Mouse (Mus musculus) heart, adult 2 months (tissue): Measurements from ENCODE around the gene Plod1. TPM values are rescaled to one million over a fixed set of nuclear protein-coding genes. Genes with fewer than 3 reads are reported as not detected.

Experiments used
- DNase-seq, 2 experiments: peaks; one replicate each; pipeline ENCODE4 v3.0.0; 2021
- H3K27ac ChIP-seq: fragments of 200-600 bp; 2 replicates; pipeline ENCODE4 v1.8.1; 2022
- H3K27me3 ChIP-seq: fragments of 200-500 bp; 2 replicates; pipeline ENCODE4 v1.6.1; 2012; ENCODE audit warnings: mild to moderate bottlenecking, low read length, inconsistent platforms, mixed read lengths; ENCODE audit not compliant: control insufficient read depth, insufficient read depth
- H3K36me3 ChIP-seq: fragments of 200-500 bp; 2 replicates; pipeline ENCODE4 v1.6.1; 2012; ENCODE audit warnings: low read length, inconsistent platforms; ENCODE audit not compliant: control insufficient read depth, insufficient read depth
- H3K4me1 ChIP-seq: fragments of 200-500 bp; 2 replicates; pipeline ENCODE4 v1.6.1; 2011; ENCODE audit warnings: low read length; ENCODE audit not compliant: control insufficient read depth, insufficient read depth
- H3K4me3 ChIP-seq: fragments of 200-600 bp; 2 replicates; pipeline ENCODE4 v1.8.1; 2022
- H3K79me2 ChIP-seq: fragments of 200-500 bp; replicated peaks from 2 replicates; pipeline ENCODE4 v1.6.1; 2012; ENCODE audit warnings: mild to moderate bottlenecking, inconsistent platforms, low read length, moderate library complexity, mixed read lengths; ENCODE audit not compliant: control insufficient read depth, insufficient read depth
- H3K9ac ChIP-seq: fragments of 200-500 bp; 2 replicates; pipeline ENCODE4 v1.6.1; 2012; ENCODE audit warnings: low read depth, mild to moderate bottlenecking, control low read depth, inconsistent platforms, low read length, mixed read lengths
- CTCF ChIP-seq: fragments of 200-600 bp; IDR thresholded peaks from 2 replicates; pipeline ENCODE4 v1.8.1; 2022; ENCODE audit warnings: antibody characterized with exemption, mild to moderate bottlenecking, moderate library complexity
- EP300 ChIP-seq: fragments of 200-500 bp; IDR thresholded peaks from 2 replicates; pipeline ENCODE4 v1.6.1; 2011; ENCODE audit warnings: low read depth, low read length, control low read depth; ENCODE audit not compliant: insufficient read depth
- POLR2A ChIP-seq: fragments of 200-500 bp; IDR thresholded peaks from 2 replicates; pipeline ENCODE4 v1.6.1; 2011; ENCODE audit warnings: mild to moderate bottlenecking, low read depth, low read length, control low read depth; ENCODE audit not compliant: insufficient read depth
- WGBS: fragments of 180-500 bp; shearing (Covaris S2); methylation state at CpG from one replicate; pipeline ENCODE4 v1.1.7; 2018; 5-methylcytosine and 5-hydroxymethylcytosine counted together
- intact Hi-C: fragments of 180-260 bp; cut with DNase I; formaldehyde crosslinking; loops from one replicate; pipeline ENCODE4 v1.15.1; 2025
- polyA plus RNA-seq: library from polyadenylated mRNA; depleted of rRNA; stranded (reverse); fragments of >200 nt; gene quantifications from 2 replicates; pipeline ENCODE4 v1.2.3, GENCODE M21; 2012
- total RNA-seq, 2 experiments: library from RNA; stranded (reverse); gene quantifications; 2 replicates each; pipeline ENCODE4 v1.2.3; 2021

Gene Plod1
- total and polyA plus RNA-seq, 3 experiments, result 62.4 to 88.6 (median 65.8) TPM

GRCm38 (mm10) chr4:147906230-147906629, 30.3 kb downstream of the Plod1 start:
- no peak for TF ChIP-seq POLR2A
- TF ChIP-seq EP300, result no peak
- no peak for TF ChIP-seq CTCF
- Histone ChIP-seq H3K36me3 (peaks cover 5% of the 10 kb centered on the region; the same call in 1 of the 2 replicates), H3K4me1 (peaks cover 11% of the 10 kb centered on the region), H3K27ac (peak overlapping the region; percentile 97), H3K4me3 (no peak overlapping the region), H3K79me2 (no peaks in the 10 kb centered on the region), H3K27me3 (no peaks in the 10 kb centered on the region), H3K9ac (no peak overlapping the region)
- DNase-seq, result no peak
- 45% methylated on average over 5 of the region's 5 CpGs for WGBS
- intact Hi-C loops, result no loop called here

- intact Hi-C loops, result loop anchor here (2.0 kb wide), 1 partner anchor 32 kb away; the partner anchor contains the start of gene Plod1
- Histone ChIP-seq H3K9ac (peak overlapping the region; percentile 66), H3K79me2 (no peaks in the 10 kb centered on the region), H3K27ac (peak overlapping the region; percentile 97), H3K27me3 (no peaks in the 10 kb centered on the region), H3K4me3 (peak overlapping the region; percentile 74), H3K4me1 (peaks cover 13% of the 10 kb centered on the region), H3K36me3 (peaks cover 9% of the 10 kb centered on the region; the same call in 1 of the 2 replicates)
- TF ChIP-seq POLR2A, result peak; percentile 28; the same call in 1 of the 2 replicates
- TF ChIP-seq EP300, result no peak
- TF ChIP-seq CTCF, result no peak
- 2% methylated on average over 8 of the region's 8 CpGs for WGBS
- DNase-seq, result no peak
Observed at GRCm38 (mm10) chr4:147905090-147905659, 31.4 kb downstream of the Plod1 start.

- peak within 1 kb of the TSS; percentile 97 for H3K9ac ChIP-seq
- H3K27ac ChIP-seq, result peak within 1 kb of the TSS; percentile 97
Observed at GRCm38 (mm10) chr4:147904313-147905089, 32.1 kb downstream of the Plod1 start, which contains the start of gene Mfn2. Gene Mfn2 (minus strand): TSS chr4:147904704.

GRCm38 (mm10) chr4:147903601-147904000, 33.0 kb downstream of the Plod1 start:
- peak overlapping the region; percentile 97 for H3K9ac ChIP-seq
- peak overlapping the region; percentile 74 for H3K4me3 ChIP-seq
- intact Hi-C loops, result loop anchor here (5.0 kb wide), 1 partner anchor 36 kb away; the partner anchor contains the start of genes Fv1 and Miip
- H3K79me2 ChIP-seq, result no peaks in the 10 kb centered on the region
- H3K27me3 ChIP-seq, result no peaks in the 10 kb centered on the region
- TF ChIP-seq POLR2A, result 0 out of 2 replicates have a peak, but pooled peaks have one; percentile 22
- TF ChIP-seq CTCF, result no peak
- peak in 1 of 2 experiments; percentile 36 for DNase-seq
- 20% methylated on average over 3 of the region's 3 CpGs for WGBS
- H3K36me3 ChIP-seq, result peaks cover 25% of the 10 kb centered on the region
- peaks cover 9% of the 10 kb centered on the region for H3K4me1 ChIP-seq
- peak overlapping the region; percentile 97 for H3K27ac ChIP-seq

More at GRCm38 (mm10) chr4:147904313-147905089, 32.1 kb downstream of the Plod1 start, which contains the start of gene Mfn2:
- Histone ChIP-seq H3K4me3 (peak within 1 kb of the TSS; percentile 74), H3K79me2 (no peaks in the 10 kb centered on the region), H3K27me3 (no peaks in the 10 kb centered on the region), H3K4me1 (peaks cover 9% of the 10 kb centered on the region), H3K36me3 (peaks cover 16% of the 10 kb centered on the region; the same call in 1 of the 2 replicates)
- whole genome bisulfite sequencing, result under 1% methylated on average over 50 of the region's 59 CpGs
- TF ChIP-seq POLR2A (peak; percentile 71), CTCF (no peak), EP300 (no peak)
- peak; percentile 93 to 94 for DNase-seq
- intact Hi-C loops, result loop anchor here (2.0 to 5.0 kb wide), 2 partner anchors 32 to 37 kb away; partner anchors contain the start of genes Fv1, Miip and Plod1

- no peak for TF ChIP-seq CTCF
- no peak for TF ChIP-seq POLR2A
- TF ChIP-seq EP300, result no peak
- Histone ChIP-seq H3K27me3 (no peaks in the 10 kb centered on the region), H3K4me3 (peak overlapping the region; percentile 74), H3K79me2 (no peaks in the 10 kb centered on the region), H3K36me3 (peaks cover 29% of the 10 kb centered on the region), H3K4me1 (peaks cover 13% of the 10 kb centered on the region), H3K27ac (peak overlapping the region; percentile 97), H3K9ac (peak overlapping the region; percentile 97)
- intact Hi-C loops, result loop anchor here (5.0 kb wide), 1 partner anchor 36 kb away; the partner anchor contains the start of genes Fv1 and Miip
- WGBS, result 63% methylated on average over 12 of the region's 12 CpGs
- peak in 1 of 2 experiments; percentile 42 for DNase-seq
Observed at GRCm38 (mm10) chr4:147902906-147903500, 33.6 kb downstream of the Plod1 start.
